ENCODE assay signal across 26 mouse cellular contexts in genomic region chr3:39375465-39375864, GRCm38 (mm10).
A peak's percentile ranks its signal among the peaks of the same experiment; 100 is the strongest.
DNase-seq lines count a peak whose midpoint lies in the region; ATAC-seq lines count a peak whose summit lies in the region.
"Had no signal": no experiment of that assay in that cellular context is flagged by ENCODE, and none has a peak within 500 bp of the region (broad histone marks: within the 10 kb centered on the region; RNA-seq: fewer than 3 reads in every experiment).

No protein-coding gene starts in this region.

- no peaks in the 10 kb centered on the region for H3K36me3 ChIP-seq in hindbrain, embryonic 10.5 days
- H3K36me3 ChIP-seq: embryonic facial prominence, embryonic 10.5 days; embryonic facial prominence, embryonic 13.5 days; hindbrain, embryonic 13.5 days had no signal

- 92% methylated on average over 5 of the region's 5 CpGs for WGBS in hindbrain, embryonic 10.5 days

- H3K4me1 ChIP-seq in hindbrain, embryonic 10.5 days (replicated peaks), result no peaks in the 10 kb centered on the region
- H3K4me1 ChIP-seq: embryonic facial prominence, embryonic 10.5 days; embryonic facial prominence, embryonic 13.5 days; forebrain, embryonic 13.5 days; hindbrain, embryonic 13.5 days had no signal

- intact Hi-C loops in left cerebral cortex, postnatal 25 days (cut with DNase I), result no loop called here
- intact Hi-C loops in left cerebral cortex, postnatal 14 days (cut with DNase I), result no loop called here

- no peaks in the 10 kb centered on the region for H3K9me3 ChIP-seq in hindbrain, embryonic 10.5 days
- H3K9me3 ChIP-seq: embryonic facial prominence, embryonic 10.5 days; embryonic facial prominence, embryonic 13.5 days; forebrain, embryonic 13.5 days; hindbrain, embryonic 13.5 days had no signal

- peak; percentile 37 for ATAC-seq in inflammation-experienced regulatory T-cells, adult 6 months
- ATAC-seq: CD4-positive, CD25-positive, alpha-beta regulatory T cell, adult 4 months; forebrain, embryonic 13.5 days; forebrain, embryonic 16.5 days; hindbrain, embryonic 16.5 days had no signal

- H3K27me3 ChIP-seq in hindbrain, embryonic 10.5 days (ENCODE audit: insufficient read depth, poor library complexity, severe bottlenecking), result no peaks in the 10 kb centered on the region
- H3K27me3 ChIP-seq: embryonic facial prominence, embryonic 13.5 days; forebrain, embryonic 13.5 days; hindbrain, embryonic 13.5 days had no signal

- H3K27ac ChIP-seq in hindbrain, embryonic 10.5 days, result no peak overlapping the region
- H3K27ac ChIP-seq: embryonic facial prominence, embryonic 10.5 days; embryonic facial prominence, embryonic 13.5 days; forebrain, embryonic 13.5 days; gastrocnemius, adult 2 months; hindbrain, embryonic 13.5 days had no signal

- peak; percentile 7 to 39 for DNase-seq in frontal cortex, adult 2 months (ENCODE audit: extremely low spot score in 1 of 2, low spot score in 1 of 2)
- no peak for DNase-seq in frontal cortex, postnatal 14 days (ENCODE audit: low spot score in 2 of 2)
- peak; percentile 13 to 58 for DNase-seq in left cerebral cortex, postnatal 25 days (ENCODE audit: low spot score in 2 of 2)
- no peak for DNase-seq in left cerebral cortex, postnatal 14 days (ENCODE audit: low spot score in 2 of 2)
- DNase-seq in CD4-positive helper T cell, adult 2 months (ENCODE audit: low read depth, low spot score), result peak; percentile 9
- DNase-seq in hindbrain, embryonic 10.5 days (ENCODE audit: low spot score), result no peak
- DNase-seq: adrenal gland, adult 2 months; adrenal gland, postnatal 14 days; B cell, adult 2 months; cerebellum, adult 11-12 months; cerebellum, adult 8-10 months; cerebellum, postnatal 10 days; cerebellum, postnatal 36 days; embryo, embryonic 11 days; gastrocnemius, adult 2 months; gastrocnemius, postnatal 14 days; heart, adult 11 months had no signal

- no peak overlapping the region for H3K4me3 ChIP-seq in hindbrain, embryonic 10.5 days
- H3K4me3 ChIP-seq: embryonic facial prominence, embryonic 10.5 days; embryonic facial prominence, embryonic 13.5 days; erythroblast, embryonic 14.5 days; forebrain, embryonic 13.5 days; gastrocnemius, adult 2 months; hindbrain, embryonic 13.5 days had no signal

Comparison
In these comparisons a context has a peak if more than half of its experiments do, and no peak if none do; other contexts are left out.
1. DNase-seq: peak in frontal cortex, adult 2 months (2 of 2), left cerebral cortex, postnatal 25 days (2 of 2) and CD4-positive helper T cell, adult 2 months (single experiment); none in frontal cortex, postnatal 14 days (0 of 2), left cerebral cortex, postnatal 14 days (0 of 2) and hindbrain, embryonic 10.5 days (single experiment).